Mouse (Mus musculus) limb, embryonic 12.5 days (tissue): ENCODE data around the gene Tnfrsf21. TPM values are rescaled to one million over a fixed set of nuclear protein-coding genes. Genes with fewer than 3 reads are reported as not detected.

Experiments
- ATAC-seq: fragments of 200-750 bp; cut with Nextera tagmentation; 2 replicates; pipeline ENCODE4 v1.8.0; 2017; ENCODE audit warnings: low read depth, moderate TSS enrichment; ENCODE audit not compliant: insufficient number of reproducible peaks, insufficient read depth, low FRiP score, low TSS enrichment
- H3K27ac ChIP-seq: fragments of 300-500 bp; sonication (generic); 2 replicates; pipeline ENCODE4 v1.5.1; 2016; ENCODE audit warnings: mild to moderate bottlenecking, moderate library complexity
- H3K27me3 ChIP-seq: fragments of 300-500 bp; sonication (generic); 2 replicates; pipeline ENCODE4 v1.6.1; 2016; ENCODE audit warnings: mild to moderate bottlenecking, moderate library complexity
- H3K36me3 ChIP-seq: fragments of 300-500 bp; sonication (generic); 2 replicates; pipeline ENCODE4 v1.6.1; 2016; ENCODE audit warnings: mild to moderate bottlenecking, moderate library complexity
- H3K4me1 ChIP-seq: fragments of 300-500 bp; sonication (generic); replicated peaks from 2 replicates; pipeline ENCODE4 v1.6.1; 2016
- H3K4me2 ChIP-seq: fragments of 300-500 bp; sonication (generic); 2 replicates; pipeline ENCODE4 v1.6.1; 2016; ENCODE audit warnings: mild to moderate bottlenecking, moderate library complexity
- H3K4me3 ChIP-seq: fragments of 300-500 bp; sonication (generic); replicated peaks from 2 replicates; pipeline ENCODE4 v1.5.1; 2016; ENCODE audit warnings: mild to moderate bottlenecking
- H3K9ac ChIP-seq: fragments of 300-500 bp; sonication (generic); replicated peaks from 2 replicates; pipeline ENCODE4 v1.6.1; 2016; ENCODE audit warnings: mild to moderate bottlenecking, moderate library complexity
- H3K9me3 ChIP-seq: fragments of 300-500 bp; sonication (generic); 2 replicates; pipeline ENCODE4 v1.6.1; 2016; ENCODE audit warnings: mild to moderate bottlenecking, moderate library complexity
- WGBS: fragments of 180-500 bp; shearing (Covaris S2); methylation state at CpG from one replicate; pipeline ENCODE4 v1.1.7; 2016; 5-methylcytosine and 5-hydroxymethylcytosine counted together
- polyA plus RNA-seq: library from polyadenylated mRNA; unstranded; fragments of >200 nt; fragmentation: Nextera tagmentation; extraction: Ambion mirVana; gene quantifications from 2 replicates; pipeline ENCODE4 v1.2.1, GENCODE M21; 2016

The Tnfrsf21 gene
- polyA plus RNA-seq, 1 experiment from 2014 or later: 18.8 TPM

- no peak for ATAC-seq
- H3K4me1 ChIP-seq: no peaks in the 10 kb centered on the region
- H3K9me3 ChIP-seq: no peaks in the 10 kb centered on the region
- no peaks in the 10 kb centered on the region for H3K27me3 ChIP-seq
- no peak overlapping the region for H3K4me2 ChIP-seq
- WGBS: 90% methylated on average over 11 of the region's 11 CpGs
- H3K27ac ChIP-seq: no peak overlapping the region
- no peak overlapping the region for H3K9ac ChIP-seq
- no peaks in the 10 kb centered on the region for H3K36me3 ChIP-seq
- H3K4me3 ChIP-seq: no peak overlapping the region
These were observed 42.1 kb downstream of the Tnfrsf21 start for GRCm38 (mm10) chr17:43058277-43059025.

- Histone ChIP-seq H3K27me3 (no peaks in the 10 kb centered on the region), H3K36me3 (peaks cover 3% of the 10 kb centered on the region; the same call in 1 of the 2 replicates), H3K9ac (no peak overlapping the region), H3K4me1 (no peaks in the 10 kb centered on the region), H3K4me2 (no peak overlapping the region), H3K4me3 (no peak overlapping the region), H3K9me3 (no peaks in the 10 kb centered on the region), H3K27ac (no peak overlapping the region)
- WGBS: 92% methylated on average over 6 of the region's 6 CpGs
- no peak for ATAC-seq
These were observed 48.4 kb downstream of the Tnfrsf21 start for GRCm38 (mm10) chr17:43064705-43065104.

GRCm38 (mm10) chr17:43068846-43069553 lies 52.6 kb downstream of the Tnfrsf21 start:
- Histone ChIP-seq H3K36me3 (peaks cover 3% of the 10 kb centered on the region; the same call in 1 of the 2 replicates), H3K4me1 (no peaks in the 10 kb centered on the region), H3K4me2 (no peak overlapping the region), H3K27ac (no peak overlapping the region), H3K27me3 (no peaks in the 10 kb centered on the region), H3K9ac (no peak overlapping the region), H3K9me3 (no peaks in the 10 kb centered on the region), H3K4me3 (no peak overlapping the region)
- WGBS: 72% methylated on average over 7 of the region's 7 CpGs
- no peak for ATAC-seq

GRCm38 (mm10) chr17:43070946-43071345 lies 54.6 kb downstream of the Tnfrsf21 start:
- H3K27ac ChIP-seq: no peak overlapping the region
- no peaks in the 10 kb centered on the region; the same call in 1 of the 2 replicates for H3K36me3 ChIP-seq
- no peak overlapping the region for H3K4me2 ChIP-seq
- ATAC-seq: no peak
- H3K9me3 ChIP-seq: no peaks in the 10 kb centered on the region
- no peak overlapping the region for H3K9ac ChIP-seq
- no peaks in the 10 kb centered on the region for H3K27me3 ChIP-seq
- no peak overlapping the region for H3K4me3 ChIP-seq
- no peaks in the 10 kb centered on the region for H3K4me1 ChIP-seq
- WGBS: 91% methylated on average over 2 of the region's 2 CpGs

GRCm38 (mm10) chr17:43072142-43072786 lies 55.9 kb downstream of the Tnfrsf21 start:
- H3K4me1 ChIP-seq: peaks cover 3% of the 10 kb centered on the region
- no peaks in the 10 kb centered on the region for H3K9me3 ChIP-seq
- no peak overlapping the region for H3K4me2 ChIP-seq
- H3K4me3 ChIP-seq: no peak overlapping the region
- H3K27ac ChIP-seq: no peak overlapping the region
- ATAC-seq: no peak
- H3K27me3 ChIP-seq: no peaks in the 10 kb centered on the region
- WGBS: 82% methylated on average over 11 of the region's 11 CpGs
- H3K9ac ChIP-seq: no peak overlapping the region
- no peaks in the 10 kb centered on the region for H3K36me3 ChIP-seq

- no peak overlapping the region for H3K4me3 ChIP-seq
- ATAC-seq: no peak
- H3K4me1 ChIP-seq: peaks cover 8% of the 10 kb centered on the region
- H3K27ac ChIP-seq: no peak overlapping the region
- H3K4me2 ChIP-seq: no peak overlapping the region
- 42% methylated on average over 5 of the region's 5 CpGs for WGBS
- no peaks in the 10 kb centered on the region for H3K36me3 ChIP-seq
- H3K27me3 ChIP-seq: no peaks in the 10 kb centered on the region
- no peak overlapping the region for H3K9ac ChIP-seq
- H3K9me3 ChIP-seq: no peaks in the 10 kb centered on the region
These were observed 56.4 kb downstream of the Tnfrsf21 start for GRCm38 (mm10) chr17:43072787-43073148.

GRCm38 (mm10) chr17:43074391-43074790 lies 58.0 kb downstream of the Tnfrsf21 start:
- Histone ChIP-seq H3K4me2 (no peak overlapping the region), H3K4me1 (peaks cover 9% of the 10 kb centered on the region), H3K27me3 (no peaks in the 10 kb centered on the region), H3K4me3 (no peak overlapping the region), H3K27ac (no peak overlapping the region), H3K9me3 (no peaks in the 10 kb centered on the region), H3K36me3 (no peaks in the 10 kb centered on the region), H3K9ac (no peak overlapping the region)
- WGBS: 93% methylated on average over 5 of the region's 5 CpGs
- ATAC-seq: no peak

- Histone ChIP-seq H3K36me3 (no peaks in the 10 kb centered on the region), H3K9me3 (no peaks in the 10 kb centered on the region), H3K27me3 (no peaks in the 10 kb centered on the region), H3K4me2 (no peak overlapping the region), H3K27ac (no peak overlapping the region), H3K9ac (no peak overlapping the region), H3K4me3 (no peak overlapping the region), H3K4me1 (peaks cover 9% of the 10 kb centered on the region)
- WGBS: 70% methylated on average over 8 of the region's 8 CpGs
- ATAC-seq: no peak
These were observed 58.7 kb downstream of the Tnfrsf21 start for GRCm38 (mm10) chr17:43075100-43075499.

GRCm38 (mm10) chr17:43075937-43076336 lies 59.6 kb downstream of the Tnfrsf21 start:
- Histone ChIP-seq H3K4me3 (no peak overlapping the region), H3K9ac (no peak overlapping the region), H3K27me3 (no peaks in the 10 kb centered on the region), H3K27ac (no peak overlapping the region), H3K4me1 (peaks cover 9% of the 10 kb centered on the region), H3K9me3 (no peaks in the 10 kb centered on the region), H3K4me2 (no peak overlapping the region), H3K36me3 (no peaks in the 10 kb centered on the region)
- WGBS: 85% methylated on average over 8 of the region's 8 CpGs
- no peak for ATAC-seq

GRCm38 (mm10) chr17:43076801-43077493 lies 60.6 kb downstream of the Tnfrsf21 start:
- Histone ChIP-seq H3K36me3 (no peaks in the 10 kb centered on the region), H3K4me2 (peak overlapping the region; percentile 33), H3K9ac (no peak overlapping the region; the same call in 1 of the 2 replicates), H3K4me1 (peaks cover 9% of the 10 kb centered on the region), H3K9me3 (no peaks in the 10 kb centered on the region), H3K4me3 (no peak overlapping the region), H3K27ac (no peak overlapping the region), H3K27me3 (no peaks in the 10 kb centered on the region)
- ATAC-seq: peak; percentile 89
- 31% methylated on average over 18 of the region's 18 CpGs for WGBS

- Histone ChIP-seq H3K4me2 (peak overlapping the region; percentile 33), H3K4me3 (no peak overlapping the region), H3K9ac (no peak overlapping the region; the same call in 1 of the 2 replicates)
These were observed 61.2 kb downstream of the Tnfrsf21 start for GRCm38 (mm10) chr17:43077540-43077939.

More at GRCm38 (mm10) chr17:43077540-43077939, 61.2 kb downstream of the Tnfrsf21 start:
- WGBS: 41% methylated on average over 4 of the region's 4 CpGs
- Histone ChIP-seq H3K9me3 (no peaks in the 10 kb centered on the region), H3K4me1 (peaks cover 9% of the 10 kb centered on the region), H3K27me3 (no peaks in the 10 kb centered on the region), H3K36me3 (no peaks in the 10 kb centered on the region), H3K27ac (no peak overlapping the region)
- ATAC-seq: no peak
